Mouse (Mus musculus) stomach, embryonic 16.5 days (tissue): ENCODE measurements around the gene Pml. TPM values are rescaled to one million over a fixed set of nuclear protein-coding genes. Genes with fewer than 3 reads are reported as not detected.

ENCODE experiments used
- ATAC-seq: fragments of 200-750 bp; cut with Nextera tagmentation; 2 replicates; pipeline ENCODE4 v1.8.0; 2017; ENCODE audit warnings: moderate number of reproducible peaks, moderate TSS enrichment; ENCODE audit not compliant: insufficient read depth, low FRiP score
- H3K27ac ChIP-seq: fragments of 300-500 bp; sonication (generic); 2 replicates; pipeline ENCODE4 v1.5.1; 2014; ENCODE audit warnings: low read length
- H3K27me3 ChIP-seq: fragments of 300-500 bp; sonication (generic); 2 replicates; pipeline ENCODE4 v1.6.1; 2014; ENCODE audit warnings: low read length, control low read depth, mixed read lengths; ENCODE audit not compliant: control insufficient read depth, insufficient read depth
- H3K36me3 ChIP-seq: fragments of 300-500 bp; sonication (generic); 2 replicates; pipeline ENCODE4 v1.6.1; 2014; ENCODE audit warnings: low read length; ENCODE audit not compliant: control insufficient read depth, insufficient read depth
- H3K4me1 ChIP-seq: fragments of 300-500 bp; sonication (generic); 2 replicates; pipeline ENCODE4 v1.6.1; 2014; ENCODE audit warnings: low read length, control low read depth, mixed read lengths; ENCODE audit not compliant: control insufficient read depth, insufficient read depth
- H3K4me2 ChIP-seq: fragments of 300-500 bp; sonication (generic); 2 replicates; pipeline ENCODE4 v1.6.1; 2014; ENCODE audit warnings: low read depth, low read length, mixed read lengths
- H3K4me3 ChIP-seq: fragments of 300-500 bp; sonication (generic); replicated peaks from 2 replicates; pipeline ENCODE4 v1.5.1; 2014; ENCODE audit warnings: mild to moderate bottlenecking, low read length
- H3K9ac ChIP-seq: fragments of 300-500 bp; sonication (generic); 2 replicates; pipeline ENCODE4 v1.6.1; 2014; ENCODE audit warnings: low read length
- H3K9me3 ChIP-seq: fragments of 300-500 bp; sonication (generic); replicated peaks from 2 replicates; pipeline ENCODE4 v1.6.1; 2016; ENCODE audit warnings: low read length, control low read depth; ENCODE audit not compliant: control insufficient read depth
- WGBS: fragments of 180-500 bp; shearing (Covaris S2); extraction: QIAGEN DNeasy Blood & Tissue Kit; methylation state at CpG from one replicate; pipeline ENCODE4 v1.1.7; 2014; 5-methylcytosine and 5-hydroxymethylcytosine counted together
- polyA plus RNA-seq: library from polyadenylated mRNA; unstranded; fragments of >200 nt; fragmentation: Nextera tagmentation; extraction: Ambion mirVana; gene quantifications from 2 replicates; pipeline ENCODE4 v1.2.1, GENCODE M21; 2015

Gene Pml
- polyA plus RNA-seq, 1 experiment from 2014 or later, result 17.9 TPM

DNA sequence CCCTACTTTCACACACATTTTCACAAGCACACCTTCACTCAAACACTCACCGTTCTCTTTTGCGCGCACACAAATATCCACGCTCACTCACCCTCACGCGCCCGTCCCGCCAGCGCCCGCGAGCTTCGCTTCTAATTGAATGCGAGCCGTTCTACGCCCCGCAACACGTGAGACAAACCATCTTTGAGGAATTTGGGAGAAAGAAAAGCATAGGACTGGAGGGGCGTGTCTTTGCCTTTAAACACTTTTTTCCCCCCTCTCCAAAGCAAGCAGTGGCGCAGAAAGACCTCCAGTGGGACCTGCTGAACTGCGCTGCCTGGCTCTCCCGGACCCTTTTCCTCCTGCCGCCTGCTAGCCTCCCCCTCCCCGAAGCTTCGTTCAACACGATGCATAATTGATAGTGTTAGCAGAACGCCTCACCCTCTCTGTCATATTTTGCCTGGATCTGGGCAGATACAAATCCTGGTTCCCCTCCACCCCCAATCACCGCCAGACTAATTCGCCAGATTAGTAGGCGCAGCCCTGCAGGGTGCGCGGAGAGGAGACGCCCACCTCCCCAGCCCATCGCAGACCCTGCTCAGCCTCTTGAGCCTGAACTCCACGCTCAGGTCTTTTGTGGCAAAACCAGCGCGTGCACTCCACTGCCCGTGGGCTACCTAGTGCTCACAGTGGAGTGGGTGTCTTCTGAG is 47.6 kb downstream of the Pml start:
- peaks cover 69% of the 10 kb centered on the region for H3K27me3 ChIP-seq
- whole genome bisulfite sequencing, result 2% methylated on average over 37 of the region's 37 CpGs
- H3K4me1 ChIP-seq, result peaks cover 25% of the 10 kb centered on the region
- H3K4me2 ChIP-seq, result no peak overlapping the region
- no peaks in the 10 kb centered on the region for H3K36me3 ChIP-seq
- no peak overlapping the region for H3K27ac ChIP-seq
- no peak overlapping the region; the same call in 1 of the 2 replicates for H3K4me3 ChIP-seq
- no peaks in the 10 kb centered on the region for H3K9me3 ChIP-seq
- H3K9ac ChIP-seq, result no peak overlapping the region
- no peak for ATAC-seq

DNA sequence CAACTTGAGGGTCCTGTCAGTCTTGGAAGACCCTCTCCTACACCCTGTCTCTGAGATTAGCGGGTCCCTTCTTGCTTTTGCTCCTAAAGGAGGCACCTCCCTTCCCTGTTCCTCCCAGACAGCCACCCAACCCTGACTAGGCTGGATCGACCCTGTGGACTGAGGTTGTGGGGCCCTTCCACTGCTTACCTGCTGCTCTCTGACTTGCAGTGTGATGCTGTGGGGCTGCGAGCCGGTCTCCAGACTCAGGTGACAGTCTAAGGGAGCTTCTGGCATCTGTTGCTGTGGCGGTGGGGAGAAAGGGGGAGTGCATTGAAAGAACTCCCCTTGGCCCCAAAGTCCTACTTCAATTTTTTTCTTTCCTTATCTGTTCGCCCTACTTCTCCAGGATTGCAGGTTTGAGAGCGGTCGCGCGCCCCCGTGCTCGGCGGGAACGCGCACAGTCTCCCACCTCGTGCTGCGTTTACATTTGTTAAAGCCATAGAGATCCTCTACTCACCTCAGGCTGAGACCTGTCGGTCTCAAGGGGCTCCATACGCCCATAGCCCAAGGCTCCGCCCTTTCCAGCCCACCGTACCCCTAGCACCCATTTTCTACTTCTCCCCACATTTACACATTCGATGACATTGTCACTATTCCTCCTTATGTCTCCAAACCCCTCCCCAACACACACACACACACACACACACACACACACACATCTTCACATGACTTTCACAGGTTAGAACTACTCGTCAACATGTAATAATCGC is 48.3 kb downstream of the Pml start:
- no peak for ATAC-seq
- no peak overlapping the region for H3K9ac ChIP-seq
- H3K4me3 ChIP-seq, result peak overlapping the region; percentile 1; the same call in 1 of the 2 replicates
- no peaks in the 10 kb centered on the region for H3K9me3 ChIP-seq
- H3K27me3 ChIP-seq, result peaks cover 77% of the 10 kb centered on the region
- no peak overlapping the region for H3K27ac ChIP-seq
- no peaks in the 10 kb centered on the region for H3K36me3 ChIP-seq
- 1% methylated on average over 24 of the region's 24 CpGs for WGBS
- H3K4me1 ChIP-seq, result peaks cover 32% of the 10 kb centered on the region
- H3K4me2 ChIP-seq, result no peak overlapping the region

- WGBS, result 10% methylated on average over 11 of the region's 11 CpGs
- Histone ChIP-seq H3K4me2 (no peak overlapping the region), H3K9me3 (no peaks in the 10 kb centered on the region), H3K27ac (no peak overlapping the region), H3K36me3 (no peaks in the 10 kb centered on the region), H3K4me3 (no peak overlapping the region), H3K9ac (no peak overlapping the region), H3K27me3 (peaks cover 84% of the 10 kb centered on the region), H3K4me1 (peaks cover 34% of the 10 kb centered on the region)
- ATAC-seq, result no peak
Observed at GRCm38 (mm10) chr9:58200270-58201090, 49.1 kb downstream of the Pml start.

GRCm38 (mm10) chr9:58199381-58200269 is 50.0 kb downstream of the Pml start:
- H3K4me1 ChIP-seq, result peaks cover 34% of the 10 kb centered on the region
- H3K27me3 ChIP-seq, result peaks cover 88% of the 10 kb centered on the region
- H3K9ac ChIP-seq, result no peak overlapping the region
- H3K4me3 ChIP-seq, result no peak overlapping the region; the same call in 1 of the 2 replicates
- no peaks in the 10 kb centered on the region for H3K36me3 ChIP-seq
- no peak for ATAC-seq
- no peak overlapping the region for H3K27ac ChIP-seq
- H3K4me2 ChIP-seq, result peak overlapping the region; percentile 1; the same call in 1 of the 2 replicates
- no peaks in the 10 kb centered on the region for H3K9me3 ChIP-seq
- WGBS, result 2% methylated on average over 41 of the region's 41 CpGs

DNA sequence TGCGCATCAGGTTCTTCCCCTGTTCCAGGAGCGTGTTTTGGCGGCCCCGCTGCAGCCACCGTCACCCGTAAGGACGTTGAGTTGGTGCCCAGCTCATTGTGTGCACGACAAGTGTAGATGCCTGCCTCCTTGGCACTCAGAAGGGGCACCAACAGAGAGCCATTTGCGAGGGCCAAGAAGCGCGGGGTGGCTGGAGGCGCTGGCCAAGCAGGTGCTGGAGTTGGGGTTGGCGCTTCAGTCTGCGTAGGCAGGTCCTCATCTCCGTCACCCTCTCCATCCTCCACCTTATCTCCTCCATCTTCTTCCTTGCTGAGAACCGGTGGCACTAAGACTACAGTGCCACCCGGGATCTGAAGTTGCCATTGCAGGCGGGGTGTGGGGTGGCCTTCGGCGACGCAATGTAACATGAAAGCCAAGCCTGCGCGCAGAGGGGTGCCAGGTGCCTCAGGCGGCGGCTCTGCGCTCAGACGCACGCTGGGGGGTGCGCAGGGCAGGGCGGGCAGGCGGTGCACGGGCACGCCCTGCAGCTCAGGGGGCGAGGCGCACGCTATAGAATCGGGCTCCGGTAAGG is 50.7 kb downstream of the Pml start:
- Histone ChIP-seq H3K4me1 (peaks cover 34% of the 10 kb centered on the region), H3K27me3 (peaks cover 87% of the 10 kb centered on the region), H3K36me3 (no peaks in the 10 kb centered on the region), H3K4me3 (no peak overlapping the region; the same call in 1 of the 2 replicates), H3K4me2 (peak overlapping the region; percentile 1; the same call in 1 of the 2 replicates), H3K9me3 (no peaks in the 10 kb centered on the region), H3K27ac (no peak overlapping the region), H3K9ac (no peak overlapping the region)
- ATAC-seq, result no peak
- WGBS, result 2% methylated on average over 38 of the region's 38 CpGs

- no peak overlapping the region for H3K27ac ChIP-seq
- peak overlapping the region; percentile 43 for H3K4me2 ChIP-seq
- no peaks in the 10 kb centered on the region for H3K9me3 ChIP-seq
- H3K36me3 ChIP-seq, result no peaks in the 10 kb centered on the region
- WGBS, result 2% methylated on average over 58 of the region's 58 CpGs
- ATAC-seq, result no peak
- H3K4me3 ChIP-seq, result peak overlapping the region; percentile 23
- H3K4me1 ChIP-seq, result peaks cover 28% of the 10 kb centered on the region
- H3K9ac ChIP-seq, result no peak overlapping the region
- H3K27me3 ChIP-seq, result peaks cover 79% of the 10 kb centered on the region
Observed at GRCm38 (mm10) chr9:58197781-58198701, 51.5 kb downstream of the Pml start.

- no peaks in the 10 kb centered on the region for H3K36me3 ChIP-seq
- peak overlapping the region; percentile 19 for H3K4me3 ChIP-seq
- peaks cover 28% of the 10 kb centered on the region for H3K4me1 ChIP-seq
- no peaks in the 10 kb centered on the region for H3K9me3 ChIP-seq
- no peak for ATAC-seq
- H3K9ac ChIP-seq, result no peak overlapping the region
- H3K27ac ChIP-seq, result no peak overlapping the region
- peak overlapping the region; percentile 21; the same call in 1 of the 2 replicates for H3K4me2 ChIP-seq
- 7% methylated on average over 46 of the region's 46 CpGs for WGBS
- H3K27me3 ChIP-seq, result peaks cover 67% of the 10 kb centered on the region
Observed at GRCm38 (mm10) chr9:58196610-58197567, 52.7 kb downstream of the Pml start.
